Mouse (Mus musculus) embryonic facial prominence, embryonic 14.5 days (tissue): ENCODE data around the gene Pnpla6. TPM values are rescaled to one million over a fixed set of nuclear protein-coding genes. Genes with fewer than 3 reads are reported as not detected.

ENCODE experiments used
- ATAC-seq: fragments of 200-750 bp; cut with Nextera tagmentation; 2 replicates; pipeline ENCODE4 v1.8.0; 2017; ENCODE audit warnings: low read depth, moderate number of reproducible peaks, moderate TSS enrichment
- DNase-seq: peaks from one replicate; pipeline ENCODE4 v3.0.0-alpha.2; 2015; ENCODE audit warnings: low spot score
- H3K27ac ChIP-seq: fragments of 300-500 bp; sonication (generic); replicated peaks from 2 replicates; pipeline ENCODE4 v1.5.1; 2014; ENCODE audit warnings: low read depth, mild to moderate bottlenecking, low read length, moderate library complexity
- H3K27me3 ChIP-seq: fragments of 300-500 bp; sonication (generic); replicated peaks from 2 replicates; pipeline ENCODE4 v1.6.1; 2014; ENCODE audit warnings: low read length; ENCODE audit not compliant: control insufficient read depth, insufficient read depth
- H3K36me3 ChIP-seq: fragments of 300-500 bp; sonication (generic); 2 replicates; pipeline ENCODE4 v1.6.1; 2014; ENCODE audit warnings: low read length, mixed read lengths; ENCODE audit not compliant: control insufficient read depth, insufficient read depth
- H3K4me1 ChIP-seq: fragments of 300-500 bp; sonication (generic); 2 replicates; pipeline ENCODE4 v1.6.1; 2014; ENCODE audit warnings: antibody characterized with exemption, low read length; ENCODE audit not compliant: control insufficient read depth, insufficient read depth
- H3K4me2 ChIP-seq: fragments of 300-500 bp; sonication (generic); 2 replicates; pipeline ENCODE4 v1.6.1; 2014; ENCODE audit warnings: low read depth, mild to moderate bottlenecking, low read length, moderate library complexity, mixed read lengths
- H3K4me3 ChIP-seq: fragments of 300-500 bp; sonication (generic); 2 replicates; pipeline ENCODE4 v1.5.1; 2014; ENCODE audit warnings: low read depth, mild to moderate bottlenecking, low read length
- H3K9ac ChIP-seq: fragments of 300-500 bp; sonication (generic); 2 replicates; pipeline ENCODE4 v1.6.1; 2014; ENCODE audit warnings: low read depth, mild to moderate bottlenecking, low read length, moderate library complexity, mixed read lengths
- H3K9me3 ChIP-seq: fragments of 300-500 bp; sonication (generic); 2 replicates; pipeline ENCODE4 v1.6.1; 2016; ENCODE audit warnings: low read length; ENCODE audit not compliant: control insufficient read depth
- WGBS: fragments of 180-500 bp; shearing (Covaris S2); extraction: QIAGEN DNeasy Blood & Tissue Kit; methylation state at CpG from one replicate; pipeline ENCODE4 v1.1.7; 2014; 5-methylcytosine and 5-hydroxymethylcytosine counted together
- polyA plus RNA-seq: library from polyadenylated mRNA; unstranded; fragments of >200 nt; fragmentation: Nextera tagmentation; extraction: Ambion mirVana; gene quantifications from 2 replicates; pipeline ENCODE4 v1.2.1, GENCODE M21; 2014

The Pnpla6 gene
- polyA plus RNA-seq, 1 experiment from 2014 or later, result 18.2 TPM

GRCm38 (mm10) chr8:3481605-3482004 is 33.6 kb upstream of the Pnpla6 start:
- Histone ChIP-seq H3K36me3 (no peaks in the 10 kb centered on the region), H3K4me3 (no peak overlapping the region), H3K9ac (no peak overlapping the region), H3K27me3 (no peaks in the 10 kb centered on the region), H3K9me3 (no peaks in the 10 kb centered on the region), H3K4me1 (no peaks in the 10 kb centered on the region), H3K4me2 (no peak overlapping the region), H3K27ac (no peak overlapping the region)
- no peak; the same call in 1 of the 2 replicates for ATAC-seq
- WGBS, result 53% methylated on average over 5 of the region's 5 CpGs
- DNase-seq, result no peak

DNA sequence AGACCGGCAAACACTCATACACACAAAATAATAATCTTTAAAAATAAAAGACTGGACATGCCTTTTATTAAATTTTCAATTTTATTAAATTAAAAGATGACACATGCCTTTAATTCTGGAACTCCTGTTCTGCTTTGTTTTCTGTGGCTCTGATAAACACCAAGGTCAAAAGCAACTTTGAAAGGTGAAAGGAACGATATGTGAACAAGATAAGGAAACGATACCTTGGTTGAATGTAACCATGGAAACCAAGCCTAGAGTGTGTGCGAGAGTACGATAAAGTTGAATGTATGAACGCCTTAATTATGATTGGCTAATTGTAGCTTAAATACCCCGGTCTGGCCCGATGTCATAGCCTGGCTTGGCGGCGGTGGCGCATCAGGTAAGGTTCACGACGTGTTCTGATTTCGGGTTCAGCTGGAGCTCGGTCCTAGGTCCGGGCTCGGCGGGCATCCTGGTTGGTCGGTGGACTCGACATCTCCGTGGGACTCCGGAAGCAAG is 32.9 kb upstream of the Pnpla6 start:
- WGBS, result 88% methylated on average over 22 of the region's 22 CpGs
- no peaks in the 10 kb centered on the region for H3K9me3 ChIP-seq
- no peak overlapping the region for H3K27ac ChIP-seq
- DNase-seq, result no peak
- H3K9ac ChIP-seq, result no peak overlapping the region
- H3K27me3 ChIP-seq, result no peaks in the 10 kb centered on the region
- H3K4me3 ChIP-seq, result no peak overlapping the region
- ATAC-seq, result no peak
- H3K36me3 ChIP-seq, result no peaks in the 10 kb centered on the region
- no peaks in the 10 kb centered on the region for H3K4me1 ChIP-seq
- H3K4me2 ChIP-seq, result no peak overlapping the region

GRCm38 (mm10) chr8:3483546-3483945 is 31.6 kb upstream of the Pnpla6 start:
- ATAC-seq (no peak), DNase-seq (no peak)
- Histone ChIP-seq H3K9ac (no peak overlapping the region), H3K4me3 (no peak overlapping the region), H3K9me3 (no peaks in the 10 kb centered on the region), H3K36me3 (no peaks in the 10 kb centered on the region), H3K4me1 (no peaks in the 10 kb centered on the region), H3K4me2 (no peak overlapping the region), H3K27me3 (no peaks in the 10 kb centered on the region), H3K27ac (no peak overlapping the region)
- 83% methylated on average over 7 of the region's 7 CpGs for WGBS

- H3K9ac ChIP-seq, result no peak overlapping the region
- no peak overlapping the region for H3K4me3 ChIP-seq
- no peak for ATAC-seq
These were observed 30.0 kb upstream of the Pnpla6 start for GRCm38 (mm10) chr8:3485192-3485591.

DNA sequence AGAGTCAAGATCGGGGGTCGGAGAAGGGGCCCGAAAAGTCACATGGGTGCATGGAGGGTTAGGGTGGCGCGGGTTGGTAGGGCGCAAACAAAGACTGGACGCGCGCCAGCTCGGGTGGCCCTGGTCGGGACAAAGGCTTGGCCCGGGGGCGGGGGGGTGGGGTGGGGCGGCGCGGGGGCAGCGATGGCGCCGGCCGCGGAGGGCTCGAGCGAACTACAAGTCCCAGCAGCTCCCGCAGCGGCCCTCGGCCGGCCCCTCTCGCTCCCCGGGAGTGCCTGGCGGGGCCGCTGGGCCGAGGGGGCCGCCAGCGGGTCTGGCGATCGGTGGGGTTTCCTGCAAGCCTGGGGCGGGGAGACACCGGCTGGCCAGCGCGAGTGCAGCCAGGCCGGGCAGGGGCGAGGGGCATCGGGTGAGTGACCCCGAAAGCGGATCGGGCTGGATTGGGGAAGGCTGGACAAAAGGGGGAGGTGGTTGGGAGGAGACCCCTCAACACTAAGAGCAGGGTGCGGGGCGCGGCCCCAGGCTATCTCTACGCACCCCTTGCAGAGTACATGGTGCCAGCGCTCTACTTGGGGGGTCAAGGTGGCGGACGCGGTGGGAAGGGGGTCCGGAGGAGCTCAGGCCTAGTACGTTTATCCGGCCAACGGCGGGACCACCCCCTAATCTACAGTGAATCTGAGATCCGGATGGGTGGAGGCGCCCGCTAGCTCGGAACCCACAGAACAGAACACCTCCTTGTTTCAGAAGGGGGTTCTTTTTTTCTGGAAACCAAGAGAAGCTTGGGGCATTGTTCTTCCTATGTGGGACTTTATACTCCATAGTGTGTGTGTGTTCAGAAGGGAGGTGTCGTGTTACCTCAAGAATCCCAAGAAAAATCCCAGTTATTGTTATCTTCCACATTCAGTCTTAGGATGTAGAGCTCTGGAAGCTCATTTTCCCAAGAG is 22.0 kb upstream of the Pnpla6 start, which contains the start of gene Zfp358:
Gene Zfp358 (plus strand): TSS at position 238 of the 944 bp plus-strand sequence.
- Histone ChIP-seq H3K27ac (peak within 1 kb of the TSS; percentile 95), H3K4me1 (peaks cover 4% of the 10 kb centered on the region; the same call in 1 of the 2 replicates), H3K27me3 (no peaks in the 10 kb centered on the region), H3K4me3 (peak within 1 kb of the TSS; percentile 97), H3K4me2 (peak within 1 kb of the TSS; percentile 84), H3K9ac (peak within 1 kb of the TSS; percentile 98), H3K36me3 (peaks cover 35% of the 10 kb centered on the region), H3K9me3 (peaks cover 12% of the 10 kb centered on the region; the same call in 1 of the 2 replicates)
- WGBS, result 1% methylated on average over 31 of the region's 64 CpGs
- DNase-seq (peak; percentile 93), ATAC-seq (peak; percentile 95)

More at GRCm38 (mm10) chr8:3485192-3485591, 30.0 kb upstream of the Pnpla6 start:
- 27% methylated on average over 5 of the region's 5 CpGs for WGBS
- Histone ChIP-seq H3K4me1 (no peaks in the 10 kb centered on the region), H3K9me3 (no peaks in the 10 kb centered on the region), H3K27me3 (no peaks in the 10 kb centered on the region), H3K4me2 (no peak overlapping the region), H3K36me3 (no peaks in the 10 kb centered on the region), H3K27ac (no peak overlapping the region)
- no peak for DNase-seq

GRCm38 (mm10) chr8:3493845-3494208 is 21.4 kb upstream of the Pnpla6 start:
- Histone ChIP-seq H3K36me3 (peaks cover 35% of the 10 kb centered on the region), H3K9ac (peak overlapping the region; percentile 98), H3K9me3 (peaks cover 12% of the 10 kb centered on the region; the same call in 1 of the 2 replicates), H3K4me2 (peak overlapping the region; percentile 84), H3K27me3 (no peaks in the 10 kb centered on the region), H3K4me3 (peak overlapping the region; percentile 97), H3K27ac (peak overlapping the region; percentile 95), H3K4me1 (peaks cover 4% of the 10 kb centered on the region; the same call in 1 of the 2 replicates)
- DNase-seq (peak; percentile 34), ATAC-seq (no peak)
- 35% methylated on average over 6 of the region's 6 CpGs for WGBS

DNA sequence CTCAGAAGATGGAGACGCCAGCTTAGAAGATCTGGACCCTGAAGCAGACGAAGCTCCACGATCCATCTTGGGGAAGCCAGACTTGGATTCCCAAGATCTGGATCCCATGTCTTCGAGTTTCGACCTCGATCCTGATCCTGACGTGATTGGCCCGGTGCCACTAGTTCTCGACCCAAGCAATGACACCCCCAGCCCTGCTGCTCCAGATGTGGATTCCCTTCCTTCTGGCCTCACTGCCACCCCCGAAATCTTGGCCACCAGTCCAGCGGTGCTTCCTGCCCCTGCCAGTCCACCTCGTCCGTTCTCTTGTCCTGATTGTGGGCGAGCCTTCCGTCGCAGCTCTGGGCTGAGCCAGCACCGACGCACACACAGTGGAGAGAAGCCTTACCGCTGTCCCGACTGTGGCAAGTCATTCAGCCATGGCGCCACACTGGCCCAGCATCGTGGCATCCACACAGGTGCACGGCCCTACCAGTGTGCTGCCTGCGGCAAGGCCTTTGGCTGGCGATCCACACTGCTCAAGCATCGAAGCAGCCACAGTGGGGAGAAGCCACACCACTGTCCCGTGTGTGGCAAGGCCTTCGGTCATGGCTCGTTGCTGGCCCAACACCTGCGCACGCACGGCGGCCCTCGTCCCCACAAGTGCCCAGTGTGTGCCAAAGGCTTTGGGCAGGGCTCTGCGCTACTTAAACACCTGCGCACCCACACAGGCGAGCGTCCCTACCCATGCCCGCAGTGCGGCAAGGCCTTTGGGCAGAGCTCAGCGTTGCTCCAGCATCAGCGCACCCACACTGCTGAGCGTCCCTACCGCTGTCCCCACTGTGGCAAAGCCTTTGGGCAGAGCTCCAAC is 19.4 kb upstream of the Pnpla6 start:
- DNase-seq, result no peak
- H3K4me3 ChIP-seq, result no peak overlapping the region
- no peak overlapping the region for H3K27ac ChIP-seq
- H3K9ac ChIP-seq, result no peak overlapping the region
- no peak for ATAC-seq
- 96% methylated on average over 38 of the region's 44 CpGs for WGBS
- no peak overlapping the region for H3K4me2 ChIP-seq
- H3K27me3 ChIP-seq, result no peaks in the 10 kb centered on the region
- peaks cover 12% of the 10 kb centered on the region; the same call in 1 of the 2 replicates for H3K9me3 ChIP-seq
- H3K4me1 ChIP-seq, result peaks cover 9% of the 10 kb centered on the region; the same call in 1 of the 2 replicates
- H3K36me3 ChIP-seq, result peaks cover 35% of the 10 kb centered on the region

DNA sequence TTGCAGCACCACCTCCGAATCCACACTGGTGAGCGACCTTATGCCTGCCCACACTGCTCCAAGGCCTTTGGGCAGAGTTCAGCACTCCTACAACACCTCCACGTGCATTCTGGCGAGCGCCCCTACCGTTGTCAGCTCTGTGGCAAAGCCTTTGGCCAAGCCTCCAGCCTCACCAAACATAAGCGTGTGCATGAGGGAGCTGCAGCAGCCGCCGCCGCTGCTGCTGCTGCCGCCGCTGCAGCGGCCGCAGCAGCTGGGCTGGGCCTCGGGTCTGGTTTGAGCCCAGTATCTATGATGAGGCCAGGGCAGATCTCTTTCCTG is 18.8 kb upstream of the Pnpla6 start:
- ATAC-seq (no peak), DNase-seq (no peak)
- 93% methylated on average over 15 of the region's 15 CpGs for WGBS
- Histone ChIP-seq H3K4me3 (no peak overlapping the region), H3K36me3 (peaks cover 35% of the 10 kb centered on the region), H3K27me3 (no peaks in the 10 kb centered on the region), H3K9ac (no peak overlapping the region), H3K4me1 (peaks cover 13% of the 10 kb centered on the region; the same call in 1 of the 2 replicates), H3K27ac (no peak overlapping the region), H3K4me2 (no peak overlapping the region), H3K9me3 (peaks cover 12% of the 10 kb centered on the region; the same call in 1 of the 2 replicates)
